Mouse (Mus musculus): ENCODE data around the gene Shf. TPM values are rescaled to one million over a fixed set of nuclear protein-coding genes. Genes with fewer than 3 reads are reported as not detected.
"Not testable (repeated sequence)": the region's sequence is repeated elsewhere in the genome, so short reads cannot be mapped to it uniquely, and the experiment has no call there.

The Shf gene
- polyA plus RNA-seq, 1 experiment, result 12.3 TPM

- Histone ChIP-seq H3K4me3 (ENCODE audit: insufficient read depth, low read length) (no peak overlapping the region), H3K27ac (ENCODE audit: insufficient read depth, low read length) (peak overlapping the region; percentile 48), H3K4me1 (ENCODE audit: control insufficient read depth, insufficient read depth, low read length) (peaks cover 3% of the 10 kb centered on the region; the same call in 1 of the 2 replicates)
- TF ChIP-seq POLR2A (IDR thresholded peaks at IDR 0.05; ENCODE audit: low read depth, low read length) (no peak), CTCF (IDR thresholded peaks at IDR 0.05; ENCODE audit: borderline replicate concordance, insufficient read depth, low read length) (no peak)
Observed at GRCm38 (mm10) chr2:122351931-122352329, 17.0 kb downstream of the Shf start.

DNA sequence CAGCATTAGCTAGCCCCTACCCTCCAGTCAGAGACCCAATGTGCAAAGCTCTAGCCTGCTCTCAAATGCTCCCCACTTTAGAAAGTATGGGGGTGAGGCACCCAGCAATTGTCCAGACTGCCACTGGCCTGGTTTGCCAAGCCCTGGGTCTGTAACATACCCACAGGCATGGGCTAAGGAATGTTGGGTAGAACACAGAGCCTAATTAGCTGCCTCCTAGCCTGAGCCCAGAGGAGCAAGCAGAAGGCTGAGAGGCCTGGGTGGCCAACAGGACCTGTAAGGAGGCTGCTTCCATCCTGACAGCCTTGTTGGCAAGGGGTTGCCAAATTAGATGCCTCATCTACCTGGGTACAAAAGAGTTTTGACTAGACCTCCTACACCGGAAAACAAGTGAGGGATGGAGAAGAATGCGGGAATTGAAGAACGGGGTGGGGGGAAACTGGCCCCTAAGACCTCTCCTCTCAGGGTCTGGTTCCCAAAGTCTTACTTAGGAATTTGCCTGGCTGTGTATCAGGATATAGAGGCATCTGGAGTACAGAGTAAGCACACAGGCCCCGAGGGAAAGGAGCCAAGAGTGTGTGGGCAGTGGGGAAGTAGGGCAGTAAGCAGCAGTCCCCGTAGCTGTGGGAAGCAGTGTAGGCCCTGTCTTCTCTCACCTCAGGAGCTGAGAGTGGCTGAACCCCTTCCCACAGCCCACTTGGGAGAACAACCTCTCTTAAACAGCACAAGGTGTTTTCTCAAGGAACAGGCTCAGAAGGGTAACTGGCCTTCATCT, 17.6 kb downstream of the Shf start:
- TF ChIP-seq POLR2A (IDR thresholded peaks at IDR 0.05; ENCODE audit: low read depth, low read length) (no peak), CTCF (IDR thresholded peaks at IDR 0.05; ENCODE audit: borderline replicate concordance, insufficient read depth, low read length) (no peak)
- Histone ChIP-seq H3K4me1 (ENCODE audit: control insufficient read depth, insufficient read depth, low read length) (peaks cover 3% of the 10 kb centered on the region; the same call in 1 of the 2 replicates), H3K4me3 (ENCODE audit: insufficient read depth, low read length) (no peak overlapping the region), H3K27ac (ENCODE audit: insufficient read depth, low read length) (peak overlapping the region; percentile 48)

DNA sequence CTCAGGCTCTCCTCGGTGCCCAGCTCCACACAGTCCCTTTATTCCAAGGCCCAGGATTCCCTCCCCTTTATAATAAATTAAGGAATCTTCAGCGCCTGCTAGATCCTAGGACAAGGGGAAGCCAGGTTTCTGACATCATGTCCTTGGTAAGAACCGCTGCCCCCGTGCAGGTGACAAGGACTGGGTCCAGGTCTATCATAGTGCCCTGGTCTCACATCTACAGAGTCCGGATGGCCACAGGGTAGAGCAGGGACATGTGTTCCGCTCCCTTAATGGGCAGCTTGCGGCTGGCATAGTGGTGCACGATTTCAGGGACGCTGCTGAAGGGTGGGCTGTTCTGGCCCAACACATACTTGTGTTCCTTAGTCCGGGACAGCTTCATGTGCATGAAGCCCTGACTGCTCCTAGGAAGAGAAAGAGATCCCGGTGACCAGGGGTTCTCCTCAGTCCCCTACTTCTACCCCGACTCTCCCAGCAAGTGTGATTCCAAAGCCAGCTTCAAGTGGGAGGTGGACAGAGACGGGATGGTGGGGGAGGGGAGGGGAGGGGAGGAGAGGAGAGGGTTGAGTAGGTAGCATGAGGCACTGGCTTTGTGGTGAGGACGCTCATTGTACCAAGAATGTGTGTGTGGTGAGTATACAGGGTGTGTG, 19.7 kb downstream of the Shf start:
- TF ChIP-seq POLR2A (IDR thresholded peaks at IDR 0.05; ENCODE audit: low read depth, low read length), result 0 out of 2 replicates have a peak, but pooled peaks have one; percentile 11
- no peak for TF ChIP-seq CTCF (IDR thresholded peaks at IDR 0.05; ENCODE audit: borderline replicate concordance, insufficient read depth, low read length)
- H3K27ac ChIP-seq (ENCODE audit: insufficient read depth, low read length), result peak overlapping the region; percentile 12; the same call in 1 of the 2 replicates

DNA sequence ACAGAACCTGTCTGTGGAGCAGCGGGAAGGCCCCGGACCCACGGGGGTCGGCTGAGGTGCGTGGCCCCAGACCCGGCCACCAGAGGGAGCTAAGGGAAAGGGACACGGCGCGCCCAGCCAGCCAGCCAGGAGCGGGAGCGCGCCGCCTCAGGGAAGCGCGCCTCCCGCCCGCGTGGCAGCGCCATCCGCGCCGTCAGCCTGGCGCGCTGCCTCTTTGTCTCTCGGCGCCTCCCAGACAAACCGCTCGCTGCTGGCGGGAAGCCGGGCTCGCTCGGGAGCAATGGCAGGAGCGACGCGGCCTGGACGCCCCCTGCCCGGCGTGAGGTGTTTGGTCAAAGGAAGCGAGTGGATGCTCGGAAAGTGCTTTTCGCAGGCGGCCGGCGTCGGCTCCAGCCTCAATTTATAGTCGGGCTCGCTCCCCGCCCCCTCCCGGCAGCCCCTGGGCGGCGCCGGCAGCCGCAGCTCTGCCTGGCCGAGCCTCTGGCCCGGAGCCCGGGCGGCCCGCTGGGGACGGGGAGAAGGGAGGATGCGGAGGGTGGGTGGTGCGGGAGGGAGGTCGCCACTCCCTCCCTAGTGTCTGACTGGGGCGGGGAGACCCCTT, 20.3 kb downstream of the Shf start:
- peak overlapping the region; percentile 97 for H3K27ac ChIP-seq (ENCODE audit: insufficient read depth, low read length)
- peaks cover 3% of the 10 kb centered on the region; the same call in 1 of the 2 replicates for H3K4me1 ChIP-seq (ENCODE audit: control insufficient read depth, insufficient read depth, low read length)
- TF ChIP-seq CTCF (IDR thresholded peaks at IDR 0.05; ENCODE audit: borderline replicate concordance, insufficient read depth, low read length) (peak; percentile 54), POLR2A (IDR thresholded peaks at IDR 0.05; ENCODE audit: low read depth, low read length) (peak; percentile 89)
- H3K4me3 ChIP-seq (ENCODE audit: insufficient read depth, low read length), result peak overlapping the region; percentile 52

More for the DNA sequence above, 19.7 kb downstream of the Shf start:
- peak overlapping the region; percentile 20 for H3K4me3 ChIP-seq (ENCODE audit: insufficient read depth, low read length)
- peaks cover 3% of the 10 kb centered on the region; the same call in 1 of the 2 replicates for H3K4me1 ChIP-seq (ENCODE audit: control insufficient read depth, insufficient read depth, low read length)

DNA sequence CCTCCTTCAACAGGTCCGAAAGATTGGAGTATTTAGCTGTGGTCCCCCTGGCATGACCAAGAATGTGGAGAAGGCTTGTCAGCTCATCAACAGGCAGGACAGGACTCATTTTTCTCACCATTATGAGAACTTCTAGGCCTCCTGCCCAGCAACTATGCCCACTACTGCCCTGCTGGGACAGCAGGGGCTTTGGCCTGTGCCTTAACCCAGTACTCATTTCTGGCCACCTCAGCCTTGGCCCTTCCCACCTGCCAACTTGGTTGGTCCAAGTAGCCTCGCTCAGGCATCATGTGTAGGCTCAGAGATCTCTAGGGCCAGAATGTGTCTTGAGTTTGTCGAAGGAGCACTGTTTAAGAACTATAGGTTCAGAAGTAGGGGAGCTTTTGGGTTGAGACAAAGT, 21.7 kb downstream of the Shf start:
- Histone ChIP-seq H3K4me1 (ENCODE audit: control insufficient read depth, insufficient read depth, low read length) (peaks cover 3% of the 10 kb centered on the region; the same call in 1 of the 2 replicates), H3K4me3 (ENCODE audit: insufficient read depth, low read length) (no peak overlapping the region), H3K27ac (ENCODE audit: insufficient read depth, low read length) (no peak overlapping the region)
- TF ChIP-seq POLR2A (IDR thresholded peaks at IDR 0.05; ENCODE audit: low read depth, low read length), result no peak
- TF ChIP-seq CTCF (IDR thresholded peaks at IDR 0.05; ENCODE audit: borderline replicate concordance, insufficient read depth, low read length), result no peak

GRCm38 (mm10) chr2:122346164-122346563, 22.8 kb downstream of the Shf start:
- not testable (repeated sequence) for H3K4me1 ChIP-seq (ENCODE audit: control insufficient read depth, insufficient read depth, low read length); H3K4me3 ChIP-seq (ENCODE audit: insufficient read depth, low read length); H3K27ac ChIP-seq (ENCODE audit: insufficient read depth, low read length)

GRCm38 (mm10) chr2:122345106-122345893, 23.7 kb downstream of the Shf start:
- no peak overlapping the region for H3K27ac ChIP-seq (ENCODE audit: insufficient read depth, low read length)
- peaks cover 8% of the 10 kb centered on the region; the same call in 1 of the 2 replicates for H3K4me1 ChIP-seq (ENCODE audit: control insufficient read depth, insufficient read depth, low read length)
- TF ChIP-seq POLR2A (IDR thresholded peaks at IDR 0.05; ENCODE audit: low read depth, low read length), result no peak
- no peak for TF ChIP-seq CTCF (IDR thresholded peaks at IDR 0.05; ENCODE audit: borderline replicate concordance, insufficient read depth, low read length)
- H3K4me3 ChIP-seq (ENCODE audit: insufficient read depth, low read length), result no peak overlapping the region

GRCm38 (mm10) chr2:122337291-122337690, 31.7 kb downstream of the Shf start:
- Histone ChIP-seq H3K4me3 (ENCODE audit: insufficient read depth, low read length) (no peak overlapping the region), H3K4me1 (ENCODE audit: control insufficient read depth, insufficient read depth, low read length) (0 out of 2 replicates have a peak, but pooled peaks cover 4% of the 10 kb centered on the region), H3K27ac (ENCODE audit: insufficient read depth, low read length) (no peak overlapping the region)
- TF ChIP-seq POLR2A (IDR thresholded peaks at IDR 0.05; ENCODE audit: low read depth, low read length) (no peak), CTCF (IDR thresholded peaks at IDR 0.05; ENCODE audit: borderline replicate concordance, insufficient read depth, low read length) (no peak)

- no peak overlapping the region for H3K4me3 ChIP-seq (ENCODE audit: insufficient read depth, low read length)
- TF ChIP-seq CTCF (IDR thresholded peaks at IDR 0.05; ENCODE audit: borderline replicate concordance, insufficient read depth, low read length) (no peak), POLR2A (IDR thresholded peaks at IDR 0.05; ENCODE audit: low read depth, low read length) (no peak)
- no peak overlapping the region for H3K27ac ChIP-seq (ENCODE audit: insufficient read depth, low read length)
- no peaks in the 10 kb centered on the region for H3K4me1 ChIP-seq (ENCODE audit: control insufficient read depth, insufficient read depth, low read length)
Observed at GRCm38 (mm10) chr2:122334170-122334569, 34.8 kb downstream of the Shf start.

All from embryonic fibroblast, embryonic 13.5 days (primary cell).